Mouse (Mus musculus) induced T-regulatory cell, adult 2 months (primary cell): ENCODE data around the gene Sim2.

Experiments
- DNase-seq: peaks from one replicate; pipeline ENCODE4 v3.0.0-alpha.2; 2012; ENCODE audit warnings: low read depth

Sim2 gene

DNA sequence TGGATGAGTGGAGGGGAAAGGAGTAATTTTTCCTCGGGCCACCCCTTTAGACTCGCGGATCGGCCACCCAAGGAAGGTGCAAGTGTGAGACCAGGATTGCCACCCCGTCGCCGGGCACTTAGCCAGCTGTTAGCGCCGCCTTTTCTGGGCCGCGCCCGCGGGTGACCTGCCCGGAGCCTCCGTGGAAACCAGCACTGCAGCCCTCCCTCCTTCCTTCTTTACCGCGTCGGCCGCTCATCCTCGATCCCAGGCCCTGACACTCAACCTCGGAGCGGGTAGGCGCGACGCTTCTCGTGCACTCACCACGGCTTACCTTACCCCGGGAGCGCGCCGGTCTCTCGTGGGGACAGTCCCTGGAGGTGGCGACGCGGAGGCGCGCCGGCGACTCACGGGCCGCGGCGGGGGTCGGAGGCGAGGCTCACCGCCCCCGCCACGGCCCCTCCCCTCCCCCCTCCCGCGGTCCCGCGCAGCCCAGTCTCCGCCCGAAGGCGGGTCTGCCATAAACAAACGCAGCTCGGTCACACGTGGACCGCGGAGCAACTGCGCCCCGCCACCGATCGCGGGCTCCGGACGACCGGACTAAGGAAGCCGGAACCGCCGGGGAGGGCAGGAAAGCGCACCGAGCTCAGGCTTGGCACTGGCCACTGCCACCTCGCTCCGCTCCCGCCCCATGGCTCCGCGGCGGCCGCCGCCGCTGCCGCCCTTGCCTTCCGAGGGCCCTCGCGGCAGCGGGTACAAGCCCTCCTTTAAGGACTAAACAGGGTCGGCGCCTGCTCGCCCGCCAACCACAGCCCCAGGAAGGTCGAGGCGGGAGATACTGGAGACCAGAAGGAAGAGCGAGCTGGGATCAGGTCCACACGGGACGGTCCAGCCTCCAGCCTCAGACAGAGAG lies at the start of gene Sim2:
Sim2 (plus strand) TSS at position 221 of the 892 bp plus-strand sequence.
- no peak for DNase-seq

DNA sequence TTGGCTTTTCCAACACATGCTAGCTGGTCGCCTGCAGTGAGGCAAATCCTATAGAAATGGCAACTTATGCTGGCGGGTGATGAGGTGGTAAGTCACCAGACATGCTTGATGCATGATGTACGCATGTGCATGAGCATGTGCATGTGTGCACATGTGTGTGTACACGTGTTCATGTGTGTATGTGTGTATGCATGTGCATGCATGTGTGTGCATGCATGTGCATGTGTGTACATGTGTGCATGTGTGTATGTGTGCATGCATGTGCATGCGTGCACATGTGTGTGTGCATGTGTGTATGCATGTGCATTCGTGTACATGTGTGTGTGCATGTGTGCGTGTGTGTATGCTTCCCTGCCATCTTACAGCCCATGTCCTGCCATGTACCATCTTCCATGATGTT lies 47.5 kb upstream of the Sim2 start:
- no peak for DNase-seq

DNA sequence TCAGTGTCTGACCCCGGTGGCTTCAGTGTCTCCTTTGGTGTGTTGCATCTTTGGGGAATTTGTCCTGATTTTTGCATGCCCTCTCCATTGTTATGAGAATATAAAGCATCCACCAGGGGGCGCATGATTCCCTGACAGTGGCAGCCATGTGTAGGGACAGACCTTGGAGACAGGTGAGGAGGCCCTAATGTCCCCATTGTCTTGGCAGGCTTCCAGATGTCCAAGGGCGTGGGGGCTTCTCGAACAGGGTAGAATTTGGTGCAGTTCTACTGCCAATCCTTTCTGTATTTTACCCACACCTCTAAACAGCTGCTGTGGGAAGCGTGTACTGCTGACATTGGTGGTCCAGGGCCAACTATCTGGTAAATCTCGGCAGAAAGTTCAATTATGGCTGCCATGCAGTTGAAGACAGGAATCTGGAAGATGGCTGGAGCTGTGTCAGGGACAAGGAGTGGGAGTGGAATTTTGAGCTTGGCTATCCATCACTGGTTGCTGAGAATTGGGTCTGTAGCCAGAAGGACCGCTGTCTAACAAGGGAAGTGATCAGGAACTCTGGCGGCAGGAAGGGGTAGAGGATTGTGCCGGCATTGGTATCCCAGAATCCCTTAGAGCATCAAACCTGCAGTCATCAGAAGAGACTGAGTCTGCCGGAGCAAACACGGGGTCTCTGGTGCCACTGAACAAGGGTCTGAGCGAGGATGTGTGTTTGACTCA lies 46.3 kb upstream of the Sim2 start:
- peak; percentile 84 for DNase-seq

DNA sequence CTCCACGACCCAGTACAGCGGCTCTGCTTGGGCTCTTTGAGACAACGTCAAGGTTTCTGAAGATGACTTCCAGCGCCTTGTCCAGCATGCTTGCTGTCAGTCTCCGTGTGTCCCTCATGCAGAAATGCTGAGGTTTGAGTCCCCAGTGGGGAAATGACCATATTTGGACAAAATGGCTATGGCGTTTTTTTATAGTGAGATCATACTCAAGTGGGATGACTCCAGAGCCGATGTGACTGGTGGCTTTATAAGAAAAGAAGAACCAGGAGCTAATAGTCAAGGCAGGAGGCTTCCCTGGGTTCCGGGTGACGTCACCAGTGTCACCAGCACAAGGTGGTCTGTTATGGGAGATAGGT lies 45.8 kb upstream of the Sim2 start:
- no peak for DNase-seq

DNA sequence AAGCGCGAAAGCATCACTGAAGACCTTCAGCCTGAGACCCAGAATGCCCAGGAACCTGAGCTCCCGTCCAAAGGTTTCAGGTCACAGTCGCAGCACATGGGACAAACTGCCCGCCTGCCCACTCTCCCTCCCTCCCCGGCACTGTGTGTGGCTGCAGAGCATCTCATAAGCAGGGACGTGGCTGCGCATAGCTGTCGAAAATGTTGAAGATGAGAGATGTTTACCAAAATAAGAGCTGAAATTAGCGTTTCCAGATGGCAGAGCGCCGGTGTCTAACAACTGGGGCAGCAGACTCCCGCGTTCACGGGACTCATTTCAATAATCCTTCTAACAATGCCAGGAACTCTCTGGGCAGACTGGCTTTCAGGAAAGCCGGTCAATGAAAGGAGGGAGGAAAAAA lies 44.2 kb upstream of the Sim2 start:
- DNase-seq: no peak

DNA sequence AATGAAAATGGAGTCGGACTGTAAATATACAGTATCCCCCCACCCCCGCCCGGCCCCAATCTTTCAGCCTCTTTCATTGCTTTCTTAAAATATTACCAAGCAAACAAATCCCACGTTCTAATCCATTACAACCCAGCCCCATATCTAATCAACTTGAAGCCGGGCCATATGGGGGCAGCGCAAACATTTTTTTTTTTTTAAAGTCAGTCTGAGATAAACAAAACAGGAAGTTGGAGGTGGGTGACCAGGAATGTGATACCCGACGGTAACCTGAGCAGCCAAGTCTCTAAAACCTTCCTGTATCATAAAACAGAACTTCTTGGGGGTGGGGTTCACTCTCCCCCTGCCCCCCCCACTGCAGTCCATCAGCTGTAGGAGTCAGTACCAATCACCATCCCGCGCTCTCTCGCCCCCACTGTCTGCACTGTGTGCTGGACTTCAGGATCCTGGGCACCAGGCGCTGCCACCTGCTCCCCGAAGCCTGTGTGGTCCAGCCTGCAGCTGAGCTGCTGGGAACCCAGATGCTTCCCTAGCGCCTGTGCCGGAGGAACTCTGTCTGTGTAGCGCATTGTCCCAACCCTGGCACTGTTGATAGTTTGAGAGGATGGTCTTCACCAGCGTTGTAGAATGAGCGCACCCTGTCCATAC lies 43.5 kb upstream of the Sim2 start:
- no peak for DNase-seq

DNA sequence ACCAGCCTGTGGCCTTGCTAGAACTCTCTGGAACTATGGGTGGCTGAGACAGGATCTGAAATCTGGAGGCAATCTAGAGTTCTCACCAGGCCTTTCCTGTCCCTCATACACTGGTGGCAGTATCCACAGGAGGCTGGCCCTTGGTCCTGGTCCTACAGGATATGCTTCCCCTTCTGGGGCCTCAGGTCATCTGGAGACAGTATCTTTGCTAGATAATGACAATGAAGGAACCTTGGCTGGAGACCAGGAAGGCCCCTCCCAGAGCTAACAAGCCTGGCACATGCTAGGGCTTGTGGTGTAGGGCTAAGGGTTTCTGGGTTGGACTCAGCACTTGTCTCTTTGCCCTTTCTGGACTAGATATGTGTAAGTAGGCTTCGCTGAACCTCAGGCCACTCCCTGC lies 40.9 kb upstream of the Sim2 start:
- no peak for DNase-seq

DNA sequence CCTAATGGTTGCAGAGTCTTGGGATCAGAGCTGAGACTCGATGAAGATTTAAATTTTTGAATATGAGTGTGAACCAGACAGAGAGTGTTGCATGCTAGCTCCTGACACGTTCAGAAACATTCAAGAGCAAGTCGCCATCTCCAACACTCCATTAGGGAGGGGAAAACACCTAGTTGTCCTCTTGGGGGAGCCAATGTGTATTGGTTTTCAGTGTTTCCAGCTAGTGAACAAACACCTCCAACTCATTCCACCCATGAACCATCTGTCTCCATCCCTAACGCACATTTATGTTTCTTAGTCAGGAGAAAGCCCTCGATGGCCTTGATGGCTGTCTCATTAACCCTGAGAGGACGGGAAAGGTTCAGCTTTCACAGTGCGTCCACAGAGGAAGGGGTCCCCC lies 39.7 kb upstream of the Sim2 start:
- no peak for DNase-seq

DNA sequence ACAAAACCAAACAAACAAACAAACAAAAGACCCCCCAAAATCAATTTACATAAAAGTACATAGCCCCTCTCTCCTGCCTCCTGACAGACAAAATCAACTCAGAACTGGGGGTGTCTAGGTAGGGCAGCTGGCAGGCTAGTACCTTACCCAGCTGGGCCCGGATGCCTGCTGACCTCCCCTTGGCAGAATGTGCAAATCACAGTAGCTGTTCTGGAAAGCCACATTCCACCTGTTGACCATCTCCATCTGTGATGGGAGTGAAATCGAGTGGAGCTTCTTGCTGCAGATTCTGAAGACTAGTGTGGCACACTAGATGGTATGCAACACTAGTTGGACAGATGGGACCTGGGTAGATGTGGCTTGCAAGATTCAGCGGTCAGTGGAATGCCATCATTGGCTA lies 34.4 kb upstream of the Sim2 start:
- DNase-seq: no peak

DNA sequence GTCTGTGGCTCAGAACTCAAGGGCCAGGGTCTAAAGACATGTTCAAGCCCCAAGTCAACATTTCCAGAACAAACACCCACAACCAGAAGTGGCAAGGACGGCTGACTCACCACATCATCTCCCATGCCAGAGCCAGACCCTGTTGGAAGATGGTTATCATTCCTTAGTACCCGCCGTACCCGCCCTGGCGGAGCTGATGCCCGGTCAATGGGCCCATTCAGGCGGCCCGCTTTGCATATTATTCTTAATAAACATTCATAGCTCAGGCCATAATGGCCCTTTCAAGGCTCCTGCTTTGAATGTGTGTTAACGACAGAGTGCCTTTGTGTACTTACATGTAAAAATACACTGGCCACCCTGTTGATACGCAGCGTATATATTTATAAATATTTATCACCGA lies 29.6 kb upstream of the Sim2 start:
- DNase-seq: no peak

DNA sequence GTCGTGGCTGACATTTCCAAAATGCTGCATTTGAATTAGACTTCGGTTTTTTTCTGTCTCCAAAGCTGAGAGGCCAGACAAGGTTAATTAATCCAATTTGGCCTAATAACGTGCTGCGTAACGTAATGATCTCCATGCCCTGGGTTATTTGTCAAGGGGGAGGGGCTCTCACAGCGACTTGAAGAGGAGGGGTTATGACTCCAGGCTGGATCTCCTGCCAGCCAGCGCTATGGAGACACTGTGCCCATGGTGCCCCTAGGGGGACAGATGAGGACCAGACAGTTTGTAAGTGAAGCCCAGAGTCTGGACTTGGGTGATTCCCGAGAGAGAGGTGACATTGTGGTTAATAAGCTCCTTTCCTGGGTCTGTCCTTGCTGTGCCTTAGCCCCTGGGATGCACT lies 29.2 kb upstream of the Sim2 start:
- DNase-seq: no peak

DNA sequence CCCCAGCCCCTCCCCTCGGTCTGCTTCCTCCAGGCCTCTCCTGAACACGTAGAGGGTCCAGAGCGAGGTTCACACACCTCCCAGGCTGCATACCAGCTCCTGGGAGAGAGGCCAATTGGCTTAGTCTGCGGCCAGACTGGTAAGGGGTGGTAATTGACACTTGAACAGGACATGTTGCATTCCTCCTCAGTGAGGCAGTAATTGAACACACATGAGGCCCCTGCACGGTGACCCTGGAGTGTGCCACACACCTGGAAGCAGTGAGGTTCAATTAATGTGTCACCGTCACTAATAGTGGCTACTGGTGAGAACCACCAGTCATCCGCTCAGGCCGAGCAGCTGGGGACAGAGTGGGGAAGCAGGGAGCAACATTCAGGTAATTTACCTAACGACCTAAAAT lies 24.9 kb upstream of the Sim2 start:
- no peak for DNase-seq

DNA sequence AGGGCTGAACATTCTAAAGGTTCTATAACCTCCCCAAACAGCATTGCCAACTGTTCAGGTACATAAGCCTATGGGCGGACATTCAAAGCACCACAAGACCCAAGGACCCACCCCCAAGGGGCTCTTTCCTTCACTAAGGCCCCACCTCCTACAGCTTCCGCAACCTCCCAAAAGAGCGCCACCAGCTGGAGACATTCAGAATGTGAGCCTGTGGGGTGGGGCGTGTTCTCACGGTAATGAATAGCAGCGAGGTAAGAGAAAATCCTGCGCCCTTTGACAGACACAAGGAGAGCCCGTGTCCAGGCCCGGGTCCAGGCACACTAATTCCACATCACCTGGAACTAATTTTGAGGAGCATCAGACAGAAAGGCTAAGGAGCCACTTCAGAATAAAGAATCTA lies 20.5 kb upstream of the Sim2 start:
- no peak for DNase-seq

DNA sequence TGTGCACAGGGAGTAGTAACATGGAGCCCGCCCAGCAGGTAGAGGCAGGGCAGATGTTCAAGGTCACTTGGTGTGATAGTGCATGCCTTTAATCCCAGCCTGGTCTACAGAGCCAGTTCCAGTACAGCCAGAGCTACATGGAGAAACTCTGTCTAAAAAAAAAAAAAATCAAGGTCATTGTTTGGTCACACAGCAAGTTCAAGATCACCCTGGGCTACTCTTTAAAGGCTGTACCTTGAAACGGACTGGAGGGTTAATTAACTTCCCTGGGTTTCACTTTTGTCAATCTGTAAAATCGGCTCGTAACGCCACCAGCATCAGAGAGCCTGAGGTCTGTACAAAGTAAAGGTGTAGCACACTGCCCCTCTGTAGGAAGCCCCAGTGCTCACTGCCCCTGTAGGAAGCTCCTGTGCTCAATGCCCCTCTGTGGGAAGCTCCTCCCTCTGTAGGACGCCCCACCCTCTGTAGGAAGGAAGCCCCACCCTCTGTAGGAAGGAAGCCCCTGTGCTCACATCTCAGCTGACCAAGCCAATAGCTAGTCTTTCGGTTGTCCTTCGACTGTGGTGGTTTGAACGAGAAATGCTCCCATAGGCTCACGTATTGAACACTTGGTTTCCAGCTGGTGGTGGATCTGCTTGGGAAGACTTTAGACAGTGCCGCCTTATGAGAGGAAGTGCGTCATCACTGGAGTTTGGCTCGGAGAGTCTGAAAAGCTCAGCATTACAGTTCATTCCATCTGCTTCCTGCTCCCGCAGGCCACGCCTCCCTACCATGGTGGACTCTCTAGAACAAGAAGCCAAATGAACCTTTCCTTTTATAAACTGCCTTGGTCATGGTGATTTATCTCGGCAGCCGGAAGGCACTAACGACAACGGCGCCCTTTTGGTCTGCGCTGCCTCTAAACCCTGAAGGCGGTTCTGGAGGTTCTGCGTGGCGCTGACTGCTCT lies 18.7 kb upstream of the Sim2 start:
- peak; percentile 61 for DNase-seq

DNA sequence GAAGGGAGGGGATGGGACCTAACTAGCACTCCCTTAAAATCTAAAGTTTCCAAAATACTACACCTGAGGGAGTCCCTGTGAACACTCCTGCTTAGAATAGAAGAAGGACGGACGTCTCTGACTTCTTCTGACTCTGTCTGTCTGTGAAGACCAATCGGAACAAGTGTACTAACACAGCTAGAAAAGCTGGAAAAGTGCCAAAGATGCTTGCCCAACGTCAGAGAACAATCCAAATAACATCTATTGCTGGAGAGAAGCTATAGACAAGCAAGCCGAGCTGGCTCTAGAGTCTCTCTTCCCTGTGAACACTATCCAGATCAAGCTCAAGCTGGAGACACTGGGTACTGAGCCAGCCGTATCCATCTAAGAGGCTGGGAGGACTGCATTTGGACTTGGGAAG lies 18.0 kb upstream of the Sim2 start:
- DNase-seq: no peak

DNA sequence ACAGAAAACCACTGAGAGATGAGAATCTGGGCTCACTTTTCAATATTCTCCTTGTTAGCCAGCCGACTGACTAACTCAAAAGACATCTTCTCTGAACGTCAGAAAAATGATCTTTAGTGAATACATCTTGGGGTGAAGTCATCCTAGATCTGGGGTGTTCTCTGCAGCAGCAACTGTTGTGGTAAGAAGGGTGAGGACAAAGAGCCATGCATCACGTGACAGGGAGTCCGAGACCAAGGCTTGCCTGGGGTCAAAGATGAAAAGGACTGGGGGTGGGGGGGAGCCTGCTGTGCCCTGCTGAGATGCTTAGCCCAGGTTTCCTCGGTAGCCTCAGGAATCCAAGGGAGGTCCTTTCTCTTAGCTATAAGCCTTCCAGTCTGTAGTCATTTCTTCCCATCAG lies 17.5 kb upstream of the Sim2 start:
- no peak for DNase-seq

DNA sequence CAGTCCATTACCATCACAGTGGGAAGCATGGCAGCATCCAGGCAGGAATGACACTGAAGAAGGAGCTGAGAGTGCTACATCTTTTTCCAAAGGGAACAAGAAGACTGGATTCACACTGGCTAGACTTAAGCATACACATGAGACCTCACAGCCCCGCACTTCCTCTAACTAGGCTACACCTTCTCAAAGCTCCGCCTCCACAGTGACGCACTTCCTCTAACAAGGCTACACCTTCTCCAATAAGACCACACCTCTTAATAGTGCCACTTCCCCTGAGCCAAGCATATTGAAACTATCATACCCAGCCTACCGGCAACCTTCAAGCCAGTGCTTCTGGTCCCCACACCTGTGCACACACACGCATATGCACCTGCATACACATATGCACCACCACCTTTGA lies 15.7 kb upstream of the Sim2 start:
- no peak for DNase-seq

DNA sequence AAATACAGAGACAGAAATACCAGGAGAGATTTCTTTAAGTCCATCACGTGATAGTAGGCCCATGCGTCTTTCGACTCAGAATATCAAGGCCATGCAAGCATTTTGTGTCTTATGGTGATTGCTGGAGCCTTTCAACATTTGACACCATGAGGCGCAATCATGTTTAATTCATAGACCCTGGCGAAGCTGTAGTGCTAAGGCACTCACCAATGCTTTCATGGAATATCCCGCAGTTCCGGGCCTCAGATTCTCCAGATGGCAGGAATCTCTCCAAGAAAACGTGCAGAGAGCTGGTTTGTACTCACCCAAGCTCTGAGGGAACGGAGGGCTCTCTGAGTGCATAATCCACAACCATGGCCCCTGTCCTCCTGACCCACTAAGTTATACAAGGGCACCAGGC lies 13.8 kb upstream of the Sim2 start:
- no peak for DNase-seq

DNA sequence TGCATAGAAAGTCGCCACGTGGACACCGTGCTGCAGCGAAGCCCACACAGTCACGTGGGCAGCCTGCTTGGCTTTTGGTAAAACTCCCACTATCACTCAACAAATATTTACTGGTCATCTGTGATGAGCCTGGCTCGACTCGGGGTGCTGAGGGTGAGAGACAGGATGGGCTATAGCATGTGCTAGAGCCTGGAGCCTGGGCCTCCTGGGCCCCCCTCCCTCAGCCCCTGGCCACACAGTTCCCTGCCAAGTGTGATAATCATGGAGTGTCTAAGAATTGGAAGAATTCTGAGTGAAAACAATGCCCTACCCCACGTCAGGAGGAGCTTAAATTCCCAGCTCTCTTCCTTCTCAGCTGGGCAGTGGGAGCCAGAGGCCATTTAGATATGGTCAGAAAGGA lies 13.3 kb upstream of the Sim2 start:
- DNase-seq: no peak

DNA sequence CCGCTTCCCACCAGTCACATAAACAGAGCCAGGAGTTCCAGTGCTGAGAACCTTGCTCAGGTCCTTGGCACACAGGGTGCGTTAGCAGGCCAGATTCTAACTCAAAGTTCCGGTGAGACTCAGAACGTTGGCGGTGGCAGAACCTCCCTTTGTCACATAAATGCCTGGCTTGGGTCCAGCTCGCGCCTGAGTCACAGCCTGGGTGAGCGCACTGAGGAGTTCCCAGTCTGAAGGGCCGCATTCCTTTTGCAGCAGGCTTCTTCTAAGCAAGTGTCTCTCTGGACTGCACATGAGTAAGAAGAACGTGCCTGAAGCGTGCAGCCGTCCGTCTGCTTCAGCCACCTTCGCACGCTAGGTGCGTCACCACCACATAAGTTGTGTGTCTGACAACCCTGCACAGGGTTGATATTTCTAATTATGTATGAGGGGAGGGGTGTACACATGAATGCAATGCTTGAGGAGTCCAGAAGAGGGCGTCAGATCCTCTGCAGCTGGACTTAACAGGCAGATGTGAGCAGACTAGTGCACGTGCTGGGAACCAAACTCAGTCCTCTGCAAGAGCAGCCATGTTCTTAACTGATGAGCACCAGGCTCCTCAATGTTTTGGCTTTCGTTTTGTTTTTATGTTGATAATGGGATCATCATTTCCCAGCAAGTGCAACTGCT lies 9.2 kb upstream of the Sim2 start:
- DNase-seq: no peak

DNA sequence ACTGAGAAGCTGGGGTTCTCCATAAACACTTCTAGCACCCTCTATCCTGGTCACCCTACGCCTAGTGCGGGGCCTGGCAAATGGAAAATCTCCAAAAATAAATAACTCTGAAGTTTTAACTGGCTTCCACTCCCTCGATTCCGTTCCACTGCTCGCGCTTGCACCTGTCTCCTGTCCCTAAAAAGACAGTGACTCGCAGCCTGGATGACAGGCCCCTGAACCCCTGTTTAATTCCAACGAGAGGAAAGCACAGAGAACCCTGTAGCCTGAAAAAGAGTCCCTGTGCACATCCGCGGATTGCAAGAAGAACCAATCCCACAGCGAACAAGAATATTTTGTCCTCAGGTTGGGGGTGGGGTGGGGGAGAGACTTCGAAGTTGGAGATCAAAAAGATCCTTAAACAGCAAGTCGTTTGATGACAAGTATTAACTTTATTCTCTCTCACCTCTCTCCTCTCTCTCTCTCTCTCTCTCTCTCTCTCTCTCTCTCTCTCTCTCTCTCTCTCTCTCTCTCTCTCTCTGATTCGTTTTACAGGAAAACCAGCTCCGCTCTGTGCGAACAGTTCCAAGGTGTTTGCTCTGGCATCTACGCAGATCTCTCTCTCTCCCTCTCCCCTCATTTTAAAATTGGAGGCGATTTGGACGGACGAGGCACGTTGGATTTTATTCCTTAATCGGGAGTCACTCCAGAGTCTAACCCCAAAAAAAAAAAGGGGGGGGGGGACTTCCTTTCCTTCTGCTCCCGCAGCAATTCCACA lies 6.2 kb upstream of the Sim2 start:
- DNase-seq: no peak
